Comparison of ENCODE assay signal across 8 mouse cellular contexts in genomic region chr1:78525189-78525886, GRCm38 (mm10). TPM values are rescaled to one million over a fixed set of nuclear protein-coding genes. Genes with fewer than 3 reads are reported as not detected.
DNase-seq lines count a peak whose midpoint lies in the region; ATAC-seq and TF ChIP-seq lines count a peak whose summit lies in the region.

No protein-coding gene starts in this region.

- peak; percentile 90 for DNase-seq in midbrain, embryonic 11.5 days (ENCODE audit: low spot score, missing footprints)
- peak; percentile 62 for DNase-seq in adipocyte (ENCODE audit: low spot score)
- peak; percentile 52 to 67 for DNase-seq in cerebellum, postnatal 36 days
- peak; percentile 90 for DNase-seq in hindbrain, postnatal 0 days (ENCODE audit: low spot score)
- DNase-seq in left cerebral cortex, adult 2 months (ENCODE audit: extremely low spot score in 1 of 2, low spot score in 2 of 2): peak; percentile 67 to 77
- peak; percentile 45 to 64 for DNase-seq in thymus, postnatal 36 days

- ATAC-seq in midbrain, embryonic 11.5 days (ENCODE audit: low FRiP score): no peak
- no peak for ATAC-seq in midbrain, embryonic 15.5 days (replicated peaks)
- ATAC-seq in hindbrain, postnatal 0 days: no peak
- peak; percentile 66; the same call in 1 of the 2 replicates for ATAC-seq in neutrophil, adult 5-6 weeks (ENCODE audit: extremely low read depth, insufficient number of reproducible peaks, low FRiP score, poor library complexity, severe bottlenecking)

- no peak overlapping the region for H3K9ac ChIP-seq in midbrain, embryonic 11.5 days (ENCODE audit: low read length)
- no peak overlapping the region for H3K9ac ChIP-seq in midbrain, embryonic 15.5 days
- no peak overlapping the region for H3K9ac ChIP-seq in hindbrain, postnatal 0 days (replicated peaks; ENCODE audit: low read length)

- H3K4me2 ChIP-seq in midbrain, embryonic 11.5 days: no peak overlapping the region
- H3K4me2 ChIP-seq in midbrain, embryonic 15.5 days: no peak overlapping the region
- no peak overlapping the region for H3K4me2 ChIP-seq in hindbrain, postnatal 0 days (ENCODE audit: low read depth, low read length)

- H3K4me1 ChIP-seq in midbrain, embryonic 11.5 days (ENCODE audit: control insufficient read depth, insufficient read depth, low read length): no peaks in the 10 kb centered on the region
- no peaks in the 10 kb centered on the region for H3K4me1 ChIP-seq in midbrain, embryonic 15.5 days
- H3K4me1 ChIP-seq in hindbrain, postnatal 0 days (ENCODE audit: insufficient read depth, low read length): no peaks in the 10 kb centered on the region

- peak; percentile 93 for TF ChIP-seq CTCF in hindbrain, postnatal 0 days (IDR thresholded peaks at IDR 0.05; ENCODE audit: low read depth)
- peak; percentile 100 for TF ChIP-seq CTCF in left cerebral cortex, adult 2 months (IDR thresholded peaks at IDR 0.05)

- 53% methylated on average over 23 of the region's 23 CpGs for whole genome bisulfite sequencing in midbrain, embryonic 11.5 days
- WGBS in midbrain, embryonic 15.5 days: 48% methylated on average over 23 of the region's 23 CpGs
- 49% methylated on average over 23 of the region's 23 CpGs for WGBS in hindbrain, postnatal 0 days

- H3K9me3 ChIP-seq in midbrain, embryonic 11.5 days (ENCODE audit: control insufficient read depth, low read length): no peaks in the 10 kb centered on the region
- H3K9me3 ChIP-seq in midbrain, embryonic 15.5 days: no peaks in the 10 kb centered on the region
- H3K9me3 ChIP-seq in hindbrain, postnatal 0 days (ENCODE audit: low read length): no peaks in the 10 kb centered on the region

- H3K27me3 ChIP-seq in midbrain, embryonic 11.5 days (ENCODE audit: control insufficient read depth, insufficient read depth, low read length): no peaks in the 10 kb centered on the region
- H3K27me3 ChIP-seq in midbrain, embryonic 15.5 days (replicated peaks): no peaks in the 10 kb centered on the region
- no peaks in the 10 kb centered on the region for H3K27me3 ChIP-seq in hindbrain, postnatal 0 days (ENCODE audit: insufficient read depth, low read length)

- no peak overlapping the region for H3K4me3 ChIP-seq in midbrain, embryonic 11.5 days (ENCODE audit: low read depth, low read length)
- H3K4me3 ChIP-seq in midbrain, embryonic 15.5 days: no peak overlapping the region
- no peak overlapping the region for H3K4me3 ChIP-seq in hindbrain, postnatal 0 days (ENCODE audit: low read length)
- H3K4me3 ChIP-seq in left cerebral cortex, adult 2 months: no peak overlapping the region

- H3K36me3 ChIP-seq in midbrain, embryonic 11.5 days (ENCODE audit: control insufficient read depth, insufficient read depth, low read length): no peaks in the 10 kb centered on the region
- no peaks in the 10 kb centered on the region for H3K36me3 ChIP-seq in midbrain, embryonic 15.5 days (replicated peaks)
- H3K36me3 ChIP-seq in hindbrain, postnatal 0 days (ENCODE audit: insufficient read depth, low read length): no peaks in the 10 kb centered on the region

- intact Hi-C loops in left cerebral cortex, adult 2 months (cut with DNase I): loop anchor here (5.0 kb wide), 1 partner anchor 1157 kb away; no protein-coding TSS in a partner anchor

- no peak overlapping the region for H3K27ac ChIP-seq in midbrain, embryonic 11.5 days (ENCODE audit: low read depth, low read length)
- H3K27ac ChIP-seq in midbrain, embryonic 15.5 days: no peak overlapping the region
- no peak overlapping the region for H3K27ac ChIP-seq in hindbrain, postnatal 0 days
- H3K27ac ChIP-seq in left cerebral cortex, adult 2 months: no peak overlapping the region

RNA-seq across cellular contexts. Expression of gene BC035947, which starts 13.4 kb away (rescaled TPM):
- 0.19 and 0.30 TPM in 2 replicates for polyA plus RNA-seq in midbrain, embryonic 11.5 days (2014; fragmentation: Nextera tagmentation; extraction: Ambion mirVana)
- 1.3 and 1.8 TPM in 2 replicates for polyA plus RNA-seq in midbrain, embryonic 15.5 days (2015; fragmentation: Nextera tagmentation; extraction: Ambion mirVana)
- 0.89 and 1.7 TPM in 2 replicates for total RNA-seq in hindbrain, postnatal 0 days (2014; rRNA removed)
- polyA plus RNA-seq in hindbrain, postnatal 0 days (2015; fragmentation: Nextera tagmentation; extraction: Ambion mirVana): 0.79 and 0.89 TPM in 2 replicates
- under 1 TPM; 0.77 to 0.79 TPM for total RNA-seq in left cerebral cortex, adult 2 months (2021)
- not detected in 2 replicates for total RNA-seq in neutrophil, adult 5-6 weeks (2017)

RNA-seq across cellular contexts. Expression of gene Mogat1, which starts 14.5 kb away (rescaled TPM):
- not detected in 2 replicates for polyA plus RNA-seq in midbrain, embryonic 11.5 days (2014; fragmentation: Nextera tagmentation; extraction: Ambion mirVana)
- polyA plus RNA-seq in midbrain, embryonic 15.5 days (2015; fragmentation: Nextera tagmentation; extraction: Ambion mirVana): 0.40 and 0.80 TPM in 2 replicates
- total RNA-seq in hindbrain, postnatal 0 days (2014; rRNA removed): not detected in 2 replicates
- 0.49 and 0.91 TPM in 2 replicates for polyA plus RNA-seq in hindbrain, postnatal 0 days (2015; fragmentation: Nextera tagmentation; extraction: Ambion mirVana)
- total RNA-seq in left cerebral cortex, adult 2 months (2021): not detected
- total RNA-seq in neutrophil, adult 5-6 weeks (2017): 1.6 TPM in 1 of 2 replicates, not detected in the other

RNA-seq across cellular contexts. Expression of gene Farsb, which starts 36.6 kb away (rescaled TPM):
- polyA plus RNA-seq in midbrain, embryonic 11.5 days (2014; fragmentation: Nextera tagmentation; extraction: Ambion mirVana): 154 and 164 TPM in 2 replicates
- 149 and 154 TPM in 2 replicates for polyA plus RNA-seq in midbrain, embryonic 15.5 days (2015; fragmentation: Nextera tagmentation; extraction: Ambion mirVana)
- total RNA-seq in hindbrain, postnatal 0 days (2014; rRNA removed): 72.8 and 75.5 TPM in 2 replicates
- polyA plus RNA-seq in hindbrain, postnatal 0 days (2015; fragmentation: Nextera tagmentation; extraction: Ambion mirVana): 123 and 129 TPM in 2 replicates
- 10 to 100 TPM; 61.0 to 61.9 TPM for total RNA-seq in left cerebral cortex, adult 2 months (2021)
- 28.6 and 29.2 TPM in 2 replicates for total RNA-seq in neutrophil, adult 5-6 weeks (2017)
